27 mouse cellular contexts compared by ENCODE assay signal in genomic region chr5:101543326-101543725, GRCm38 (mm10).
DNase-seq lines count a peak whose midpoint lies in the region; ATAC-seq and TF ChIP-seq lines count a peak whose summit lies in the region.
"Had no signal": no experiment of that assay in that cellular context is flagged by ENCODE, and none has a peak within 500 bp of the region (broad histone marks: within the 10 kb centered on the region; RNA-seq: fewer than 3 reads in every experiment).

No protein-coding gene starts in this region.

- 38% methylated on average over 13 of the region's 13 CpGs for WGBS in liver, adult 2 months
- 56% methylated on average over 13 of the region's 13 CpGs for WGBS in liver, postnatal 0 days (ENCODE audit: insufficient replicate concordance)
- WGBS in midbrain, embryonic 12.5 days = 6% methylated on average over 13 of the region's 13 CpGs
- 9% methylated on average over 13 of the region's 13 CpGs for WGBS in midbrain, postnatal 0 days

- no peak overlapping the region for H3K9ac ChIP-seq in liver, adult 2 months (ENCODE audit: low read depth, low read length)
- no peak overlapping the region for H3K9ac ChIP-seq in liver, postnatal 0 days (replicated peaks)
- no peak overlapping the region for H3K9ac ChIP-seq in midbrain, embryonic 12.5 days (replicated peaks)
- H3K9ac ChIP-seq in midbrain, postnatal 0 days (replicated peaks; ENCODE audit: low read length, poor library complexity, severe bottlenecking) = no peak overlapping the region
- H3K9ac ChIP-seq: embryonic facial prominence, embryonic 13.5 days; forebrain, embryonic 12.5 days; forebrain, embryonic 15.5 days; heart, embryonic 12.5 days; heart, embryonic 15.5 days; hindbrain, embryonic 12.5 days; hindbrain, embryonic 15.5 days had no signal

- H3K9me3 ChIP-seq in liver, postnatal 0 days (ENCODE audit: low read length) = no peaks in the 10 kb centered on the region
- no peaks in the 10 kb centered on the region for H3K9me3 ChIP-seq in midbrain, embryonic 12.5 days
- H3K9me3 ChIP-seq in midbrain, postnatal 0 days (ENCODE audit: low read length) = no peaks in the 10 kb centered on the region
- H3K9me3 ChIP-seq: embryonic facial prominence, embryonic 10.5 days; embryonic facial prominence, embryonic 13.5 days; forebrain, embryonic 12.5 days; forebrain, embryonic 15.5 days; heart, embryonic 12.5 days; heart, embryonic 15.5 days; hindbrain, embryonic 12.5 days; hindbrain, embryonic 15.5 days had no signal

- H3K27ac ChIP-seq in liver, adult 2 months (replicated peaks; ENCODE audit: insufficient read depth, low read depth, low read length) = no peak overlapping the region
- H3K27ac ChIP-seq in liver, postnatal 0 days (ENCODE audit: low read depth) = no peak overlapping the region
- H3K27ac ChIP-seq in midbrain, embryonic 12.5 days (replicated peaks) = no peak overlapping the region
- H3K27ac ChIP-seq in midbrain, postnatal 0 days (ENCODE audit: low read depth, low read length) = no peak overlapping the region
- H3K27ac ChIP-seq: embryonic facial prominence, embryonic 10.5 days; embryonic facial prominence, embryonic 13.5 days; forebrain, embryonic 12.5 days; forebrain, embryonic 15.5 days; heart, embryonic 15.5 days; hindbrain, embryonic 12.5 days; hindbrain, embryonic 15.5 days had no signal

- ATAC-seq in liver, postnatal 0 days = no peak
- 0 out of 2 replicates have a peak, but pooled peaks have one; percentile 30 for ATAC-seq in midbrain, embryonic 12.5 days (ENCODE audit: low FRiP score, low read depth)
- ATAC-seq in midbrain, postnatal 0 days (ENCODE audit: low FRiP score) = no peak
- ATAC-seq: activated CD4-positive, CD25-positive, alpha-beta regulatory T cell, adult 4 months; forebrain, embryonic 15.5 days had no signal

- TF ChIP-seq EP300 in liver, postnatal 0 days (IDR thresholded peaks at IDR 0.05; ENCODE audit: low read depth) = no peak

- peak; percentile 17 for DNase-seq in embryo, embryonic 10 days (ENCODE audit: low spot score)
- DNase-seq in embryo, embryonic 9.5 days (ENCODE audit: extremely low spot score) = no peak
- DNase-seq in liver, adult 2 months (ENCODE audit: extremely low read depth, low read depth, low spot score) = peak; percentile 4
- DNase-seq in liver, postnatal 0 days = no peak
- DNase-seq in midbrain, postnatal 0 days (ENCODE audit: low spot score) = no peak
- DNase-seq in adrenal gland, postnatal 4 days (ENCODE audit: low spot score in 2 of 2) = no peak
- DNase-seq: adrenal gland, adult 8-10 months; adrenal gland, postnatal 25 days; cerebellum, adult 11 months; cerebellum, adult 2 months; cerebellum, adult 9-11 months; cerebellum, postnatal 25 days; gastrocnemius, postnatal 25 days; heart, adult 18-20 months; heart, postnatal 10 days; heart, postnatal 36 days had no signal

- peaks cover 6% of the 10 kb centered on the region for H3K27me3 ChIP-seq in liver, adult 2 months (ENCODE audit: control insufficient read depth, insufficient read depth, low read length)
- 0 out of 2 replicates have a peak, but pooled peaks cover 16% of the 10 kb centered on the region for H3K27me3 ChIP-seq in liver, postnatal 0 days (ENCODE audit: insufficient read depth, low read length)
- peaks cover 91% of the 10 kb centered on the region for H3K27me3 ChIP-seq in midbrain, embryonic 12.5 days
- peaks cover 87% of the 10 kb centered on the region for H3K27me3 ChIP-seq in midbrain, postnatal 0 days (ENCODE audit: insufficient read depth, low read length)

- H3K4me1 ChIP-seq in liver, adult 2 months (ENCODE audit: control insufficient read depth, insufficient read depth, low read length) = no peaks in the 10 kb centered on the region
- no peaks in the 10 kb centered on the region; the same call in 1 of the 2 replicates for H3K4me1 ChIP-seq in liver, postnatal 0 days (ENCODE audit: insufficient read depth)
- peaks cover 16% of the 10 kb centered on the region; the same call in 1 of the 2 replicates for H3K4me1 ChIP-seq in midbrain, embryonic 12.5 days
- no peaks in the 10 kb centered on the region for H3K4me1 ChIP-seq in midbrain, postnatal 0 days (ENCODE audit: insufficient read depth, low read length)

- no peak overlapping the region for H3K4me2 ChIP-seq in liver, postnatal 0 days (ENCODE audit: low read depth, low read length)
- no peak overlapping the region for H3K4me2 ChIP-seq in midbrain, embryonic 12.5 days (replicated peaks)
- no peak overlapping the region for H3K4me2 ChIP-seq in midbrain, postnatal 0 days (ENCODE audit: low read depth, low read length, poor library complexity, severe bottlenecking)
- H3K4me2 ChIP-seq: embryonic facial prominence, embryonic 13.5 days; forebrain, embryonic 12.5 days; forebrain, embryonic 15.5 days; heart, embryonic 12.5 days; heart, embryonic 15.5 days; hindbrain, embryonic 12.5 days; hindbrain, embryonic 15.5 days had no signal

- TF ChIP-seq POLR2A in liver, adult 2 months (IDR thresholded peaks at IDR 0.05; ENCODE audit: extremely low read depth, insufficient read depth, low read length) = no peak

- H3K36me3 ChIP-seq in liver, adult 2 months (ENCODE audit: control insufficient read depth, insufficient read depth, low read length) = no peaks in the 10 kb centered on the region
- H3K36me3 ChIP-seq in liver, postnatal 0 days (replicated peaks; ENCODE audit: insufficient read depth, low read length) = no peaks in the 10 kb centered on the region
- no peaks in the 10 kb centered on the region for H3K36me3 ChIP-seq in midbrain, embryonic 12.5 days
- H3K36me3 ChIP-seq in midbrain, postnatal 0 days (ENCODE audit: insufficient read depth, low read length) = no peaks in the 10 kb centered on the region
- H3K36me3 ChIP-seq: embryonic facial prominence, embryonic 10.5 days; embryonic facial prominence, embryonic 13.5 days; forebrain, embryonic 12.5 days; forebrain, embryonic 15.5 days; heart, embryonic 12.5 days; heart, embryonic 15.5 days; hindbrain, embryonic 12.5 days; hindbrain, embryonic 15.5 days had no signal

- H3K4me3 ChIP-seq in liver, adult 2 months (ENCODE audit: insufficient read depth, low read depth, low read length) = no peak overlapping the region
- no peak overlapping the region for H3K4me3 ChIP-seq in liver, postnatal 0 days (ENCODE audit: low read depth, low read length)
- no peak overlapping the region for H3K4me3 ChIP-seq in midbrain, embryonic 12.5 days
- H3K4me3 ChIP-seq in midbrain, postnatal 0 days (ENCODE audit: low read depth, low read length) = no peak overlapping the region
- H3K4me3 ChIP-seq: embryonic facial prominence, embryonic 10.5 days; embryonic facial prominence, embryonic 13.5 days; erythroblast, embryonic 14.5 days; forebrain, embryonic 12.5 days; forebrain, embryonic 15.5 days; heart, embryonic 12.5 days; heart, embryonic 15.5 days; hindbrain, embryonic 12.5 days; hindbrain, embryonic 15.5 days had no signal

- H3K79me2 ChIP-seq in liver, adult 2 months (ENCODE audit: control insufficient read depth, insufficient read depth, low read length) = no peaks in the 10 kb centered on the region

- no peak for TF ChIP-seq CTCF in liver, adult 2 months (IDR thresholded peaks at IDR 0.05; ENCODE audit: low read depth, low read length)
- no peak for TF ChIP-seq CTCF in liver, postnatal 0 days (IDR thresholded peaks at IDR 0.05; ENCODE audit: low read depth)
- TF ChIP-seq CTCF in midbrain, postnatal 0 days (IDR thresholded peaks at IDR 0.05) = no peak

Comparison
In these comparisons a context has a peak if more than half of its experiments do, and no peak if none do; other contexts are left out.
1. DNase-seq: peak in embryo, embryonic 10 days (single experiment) and liver, adult 2 months (single experiment); none in embryo, embryonic 9.5 days (single experiment), liver, postnatal 0 days (single experiment), midbrain, postnatal 0 days (single experiment) and adrenal gland, postnatal 4 days (0 of 2).